Mouse (Mus musculus): ENCODE measurements around the gene Cebpb.
A peak's percentile ranks its signal among the peaks of the same experiment; 100 is the strongest.

DNA sequence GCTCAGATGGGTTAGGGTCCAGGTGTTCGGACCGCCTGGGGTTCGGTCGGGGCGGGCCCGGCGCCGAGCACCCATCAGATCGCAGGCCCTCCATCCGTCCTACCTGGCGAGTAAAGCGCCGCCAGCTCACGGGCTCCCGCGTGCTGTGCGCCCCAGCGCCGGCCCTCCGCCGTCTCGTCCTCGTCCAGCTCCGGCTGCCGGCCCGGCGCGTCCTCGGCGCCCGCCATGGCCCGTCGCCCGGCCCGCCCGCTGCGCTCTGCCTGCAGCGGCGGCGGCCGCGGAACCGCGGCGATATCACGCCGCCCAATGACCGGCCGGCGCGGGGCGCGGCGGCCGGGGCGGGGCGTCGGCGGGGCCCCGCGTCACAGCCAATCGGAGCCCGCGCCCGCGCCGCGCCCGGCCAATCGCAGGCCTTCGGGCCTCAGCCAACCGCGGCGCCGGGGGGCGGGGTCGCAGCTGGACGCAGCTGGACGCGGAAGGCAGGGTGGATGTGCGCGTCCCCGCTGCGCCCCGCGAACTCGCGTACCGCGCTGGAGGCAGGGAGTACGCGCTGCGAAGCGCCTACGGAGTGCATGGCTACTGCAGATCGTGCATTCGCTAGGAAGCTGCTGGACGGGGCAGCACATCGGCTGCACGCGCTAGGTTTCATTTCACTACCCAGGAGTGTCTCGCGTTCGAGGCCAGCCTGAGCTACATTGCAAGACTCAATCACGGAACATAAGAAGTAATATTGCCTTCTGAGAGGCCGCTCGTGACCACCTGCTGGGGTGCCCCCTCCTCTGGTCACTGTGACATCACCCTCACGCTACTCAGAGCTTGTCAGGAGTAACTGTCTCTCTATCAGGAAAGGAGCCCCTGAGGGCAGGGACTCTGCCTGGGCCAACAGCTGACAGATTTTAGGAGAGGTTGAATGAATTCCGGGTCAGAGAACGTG is 27.2 kb upstream of the Cebpb start, which contains the start of gene Gm20431:
- TF ChIP-seq POLR2A (IDR thresholded peaks at IDR 0.05; ENCODE audit: borderline replicate concordance, low read depth, low read length) (peak; percentile 73; the same call in 1 of the 2 replicates), CTCF (IDR thresholded peaks at IDR 0.05; ENCODE audit: low read depth, low read length) (no peak)
